Mouse (Mus musculus) stomach, postnatal 0 days (tissue): ENCODE data around the gene Csdc2.

Source experiments
- CTCF ChIP-seq: IDR thresholded peaks from 2 replicates; pipeline ENCODE4 v1.5.1; 2016; ENCODE audit warnings: antibody characterized with exemption, low read depth, mild to moderate bottlenecking, moderate library complexity
- EP300 ChIP-seq: optimal IDR thresholded peaks from 2 replicates; pipeline ENCODE3; 2016; ENCODE audit warnings: antibody characterized with exemption

DNA sequence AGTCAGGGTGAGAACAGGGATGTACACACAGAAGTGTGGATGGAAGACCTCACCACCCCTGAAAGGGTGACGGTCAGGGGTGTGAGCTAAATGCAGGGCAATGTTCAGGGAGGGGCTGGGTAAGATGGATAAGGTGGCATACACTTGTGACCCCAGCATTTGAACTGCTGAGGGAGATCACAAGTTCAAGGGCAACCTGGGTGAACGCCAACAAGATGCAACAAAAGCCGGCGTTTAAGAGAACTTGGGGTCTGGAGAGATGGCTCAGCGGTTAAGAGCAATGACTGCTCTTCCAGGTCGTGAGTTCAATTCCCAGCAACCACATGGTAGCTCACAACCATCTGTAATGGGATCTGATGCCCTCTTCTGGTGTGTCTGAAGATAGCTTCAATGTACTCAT, 18.2 kb downstream of the Csdc2 start:
- TF ChIP-seq CTCF (no peak), EP300 (no peak)
